Mouse (Mus musculus) thymus, adult 2 months (tissue): ENCODE results near the gene Celf5.

Experiments
- CTCF ChIP-seq: fragments of 200-500 bp; IDR thresholded peaks from 2 replicates; pipeline ENCODE4 v1.5.1; 2012; ENCODE audit warnings: mild to moderate bottlenecking, control low read depth, low read length, moderate library complexity, borderline replicate concordance; ENCODE audit not compliant: control insufficient read depth, poor library complexity, insufficient read depth; ENCODE audit errors: extremely low read depth
- POLR2A ChIP-seq: fragments of 200-500 bp; IDR thresholded peaks from 2 replicates; pipeline ENCODE4 v1.6.1; 2012; ENCODE audit warnings: mild to moderate bottlenecking, low read length, control low read depth, moderate library complexity; ENCODE audit not compliant: control insufficient read depth, poor library complexity, insufficient read depth; ENCODE audit errors: extremely low read depth

- TF ChIP-seq POLR2A (no peak), CTCF (no peak)
These were observed 20.7 kb downstream of the Celf5 start for GRCm38 (mm10) chr10:81461673-81462414.
